Mouse (Mus musculus) limb, embryonic 12.5 days (tissue): ENCODE results near the gene Psma4. TPM values are rescaled to one million over a fixed set of nuclear protein-coding genes. Genes with fewer than 3 reads are reported as not detected.

Experiments used
- ATAC-seq: fragments of 200-750 bp; cut with Nextera tagmentation; 2 replicates; pipeline ENCODE4 v1.8.0; 2017; ENCODE audit warnings: low read depth, moderate TSS enrichment; ENCODE audit not compliant: insufficient number of reproducible peaks, insufficient read depth, low FRiP score, low TSS enrichment
- H3K27ac ChIP-seq: fragments of 300-500 bp; sonication (generic); 2 replicates; pipeline ENCODE4 v1.5.1; 2016; ENCODE audit warnings: mild to moderate bottlenecking, moderate library complexity
- H3K27me3 ChIP-seq: fragments of 300-500 bp; sonication (generic); 2 replicates; pipeline ENCODE4 v1.6.1; 2016; ENCODE audit warnings: mild to moderate bottlenecking, moderate library complexity
- H3K36me3 ChIP-seq: fragments of 300-500 bp; sonication (generic); 2 replicates; pipeline ENCODE4 v1.6.1; 2016; ENCODE audit warnings: mild to moderate bottlenecking, moderate library complexity
- H3K4me1 ChIP-seq: fragments of 300-500 bp; sonication (generic); replicated peaks from 2 replicates; pipeline ENCODE4 v1.6.1; 2016
- H3K4me2 ChIP-seq: fragments of 300-500 bp; sonication (generic); 2 replicates; pipeline ENCODE4 v1.6.1; 2016; ENCODE audit warnings: mild to moderate bottlenecking, moderate library complexity
- H3K4me3 ChIP-seq: fragments of 300-500 bp; sonication (generic); replicated peaks from 2 replicates; pipeline ENCODE4 v1.5.1; 2016; ENCODE audit warnings: mild to moderate bottlenecking
- H3K9ac ChIP-seq: fragments of 300-500 bp; sonication (generic); replicated peaks from 2 replicates; pipeline ENCODE4 v1.6.1; 2016; ENCODE audit warnings: mild to moderate bottlenecking, moderate library complexity
- H3K9me3 ChIP-seq: fragments of 300-500 bp; sonication (generic); 2 replicates; pipeline ENCODE4 v1.6.1; 2016; ENCODE audit warnings: mild to moderate bottlenecking, moderate library complexity
- WGBS: fragments of 180-500 bp; shearing (Covaris S2); methylation state at CpG from one replicate; pipeline ENCODE4 v1.1.7; 2016; 5-methylcytosine and 5-hydroxymethylcytosine counted together
- polyA plus RNA-seq: library from polyadenylated mRNA; unstranded; fragments of >200 nt; fragmentation: Nextera tagmentation; extraction: Ambion mirVana; gene quantifications from 2 replicates; pipeline ENCODE4 v1.2.1, GENCODE M21; 2016

Gene Psma4
- polyA plus RNA-seq = 311 and 312 TPM in 2 replicates

GRCm38 (mm10) chr9:54950575-54951321 lies at the start of gene Psma4, which contains the start of gene AY074887:
Psma4 (plus strand) TSS chr9:54950790.
AY074887 (minus strand) TSS chr9:54950998.
- Histone ChIP-seq H3K27me3 (no peaks in the 10 kb centered on the region), H3K4me3 (peak within 1 kb of the TSS; percentile 88), H3K9me3 (no peaks in the 10 kb centered on the region), H3K36me3 (peaks cover 42% of the 10 kb centered on the region), H3K4me1 (peaks cover 12% of the 10 kb centered on the region), H3K27ac (peak within 1 kb of the TSS; percentile 96), H3K9ac (peak within 1 kb of the TSS; percentile 87), H3K4me2 (peak within 1 kb of the TSS; percentile 60)
- ATAC-seq = peak; percentile 100
- WGBS = under 1% methylated on average over 65 of the region's 65 CpGs

GRCm38 (mm10) chr9:54909446-54909845 lies 41.1 kb upstream of the Psma4 start:
- no peak for ATAC-seq
- H3K27ac ChIP-seq = no peak overlapping the region
- peaks cover 68% of the 10 kb centered on the region for H3K36me3 ChIP-seq
- no peak overlapping the region for H3K4me3 ChIP-seq
- H3K9me3 ChIP-seq = no peaks in the 10 kb centered on the region
- no peak overlapping the region for H3K9ac ChIP-seq
- no peaks in the 10 kb centered on the region for H3K4me1 ChIP-seq
- no peak overlapping the region for H3K4me2 ChIP-seq
- no peaks in the 10 kb centered on the region for H3K27me3 ChIP-seq
- WGBS = 95% methylated on average over 5 of the region's 5 CpGs

DNA sequence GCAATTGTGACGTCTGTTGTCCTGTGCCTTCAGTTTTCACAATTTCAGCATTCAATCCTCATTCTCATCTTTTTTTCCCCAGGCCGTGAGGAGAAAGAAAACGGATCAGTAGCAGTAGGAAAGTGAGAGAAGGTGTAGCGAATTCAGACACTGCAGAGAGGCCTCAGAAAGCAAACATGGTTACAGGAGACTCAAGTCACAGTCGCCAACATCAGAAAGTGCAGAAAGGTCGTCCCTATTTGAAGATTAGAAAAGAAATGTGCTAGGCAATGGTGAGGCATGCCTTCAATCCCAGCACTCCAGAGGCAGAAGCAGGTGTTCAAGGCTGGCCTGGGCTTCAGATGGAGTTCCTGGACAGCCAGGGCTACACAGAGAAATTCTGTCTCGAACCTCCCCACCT lies 35.0 kb upstream of the Psma4 start:
- Histone ChIP-seq H3K9me3 (no peaks in the 10 kb centered on the region), H3K4me1 (peaks cover 11% of the 10 kb centered on the region), H3K9ac (no peak overlapping the region), H3K36me3 (peaks cover 12% of the 10 kb centered on the region; the same call in 1 of the 2 replicates), H3K27ac (no peak overlapping the region), H3K27me3 (no peaks in the 10 kb centered on the region), H3K4me2 (no peak overlapping the region), H3K4me3 (no peak overlapping the region)
- 66% methylated on average over 7 of the region's 7 CpGs for WGBS
- no peak for ATAC-seq

- H3K9ac ChIP-seq = no peak overlapping the region
- H3K36me3 ChIP-seq = peaks cover 7% of the 10 kb centered on the region; the same call in 1 of the 2 replicates
- H3K4me2 ChIP-seq = peak overlapping the region; percentile 79
- peaks cover 11% of the 10 kb centered on the region for H3K4me1 ChIP-seq
- H3K9me3 ChIP-seq = no peaks in the 10 kb centered on the region
- 0 out of 2 replicates have a peak, but pooled peaks have one; percentile 13 for ATAC-seq
- peak overlapping the region; percentile 68; the same call in 1 of the 2 replicates for H3K4me3 ChIP-seq
- 79% methylated on average over 8 of the region's 8 CpGs for WGBS
- H3K27ac ChIP-seq = peak overlapping the region; percentile 19; the same call in 1 of the 2 replicates
- H3K27me3 ChIP-seq = no peaks in the 10 kb centered on the region
Measured at GRCm38 (mm10) chr9:54916401-54916800, 34.2 kb upstream of the Psma4 start.

DNA sequence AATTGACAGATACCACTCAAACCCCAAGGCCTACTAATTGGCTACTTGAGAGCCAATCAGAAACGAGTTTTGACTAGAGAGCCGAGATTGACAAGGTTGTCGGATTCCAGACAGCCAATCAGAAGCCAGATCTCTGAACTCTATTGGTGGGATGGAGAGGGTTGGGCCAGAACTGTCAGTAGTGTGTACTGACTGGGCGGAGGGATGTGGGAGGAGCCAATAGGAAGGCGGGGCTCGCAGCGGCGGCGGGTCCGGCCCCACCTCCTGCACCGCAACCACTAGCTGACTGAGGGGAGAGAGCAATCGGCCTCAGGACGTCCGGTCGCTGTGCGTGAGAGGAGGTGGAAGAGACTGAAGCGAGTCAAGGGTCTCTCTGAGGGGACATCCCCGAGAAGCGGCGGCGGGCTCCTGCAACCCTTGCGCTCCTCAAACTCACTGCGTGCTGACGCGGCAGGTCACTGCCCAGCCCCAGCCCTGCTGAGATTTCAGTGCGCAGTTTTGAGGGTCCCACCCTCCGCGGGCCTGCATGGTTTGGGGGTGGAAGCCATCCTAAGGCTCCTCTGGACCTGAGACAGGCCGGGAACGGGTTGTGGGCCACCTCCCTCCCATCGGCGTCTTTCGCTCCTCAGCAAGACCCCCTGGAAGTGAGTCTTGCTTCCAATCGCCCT lies 33.4 kb upstream of the Psma4 start, which contains the start of gene Hykk:
Gene Hykk, plus strand, starts transcription at position 274 of the 668 bp plus-strand sequence.
- Histone ChIP-seq H3K27me3 (no peaks in the 10 kb centered on the region), H3K4me2 (peak within 1 kb of the TSS; percentile 79), H3K4me3 (peak within 1 kb of the TSS; percentile 68), H3K4me1 (peaks cover 11% of the 10 kb centered on the region), H3K27ac (peak within 1 kb of the TSS; percentile 58; the same call in 1 of the 2 replicates), H3K9ac (peak within 1 kb of the TSS; percentile 80), H3K9me3 (no peaks in the 10 kb centered on the region), H3K36me3 (peaks cover 2% of the 10 kb centered on the region)
- WGBS = under 1% methylated on average over 34 of the region's 34 CpGs
- ATAC-seq = peak; percentile 99

DNA sequence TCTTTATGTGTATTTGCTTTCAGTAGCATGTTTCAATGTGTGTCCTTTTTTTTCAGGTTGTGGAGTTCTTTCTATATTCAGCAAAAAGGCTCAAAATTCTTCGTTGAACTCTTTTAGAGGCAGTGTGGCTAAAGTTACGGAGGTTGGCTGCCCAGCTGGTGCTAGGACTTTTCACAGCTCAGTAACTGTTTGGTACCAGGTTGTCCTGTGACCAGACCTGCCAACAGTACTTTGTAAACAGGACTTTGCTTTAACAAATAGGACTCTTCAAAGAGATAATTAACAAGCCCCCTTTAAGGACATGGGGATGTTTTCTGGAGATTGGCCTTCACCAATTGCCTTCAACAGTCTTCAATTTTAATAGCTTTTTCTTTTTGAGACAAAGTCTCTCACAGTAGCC lies 32.4 kb upstream of the Psma4 start:
- peak overlapping the region; percentile 79 for H3K4me2 ChIP-seq
- no peaks in the 10 kb centered on the region for H3K9me3 ChIP-seq
- H3K4me3 ChIP-seq = peak overlapping the region; percentile 68
- no peak overlapping the region for H3K27ac ChIP-seq
- H3K27me3 ChIP-seq = no peaks in the 10 kb centered on the region
- 76% methylated on average over 2 of the region's 2 CpGs for WGBS
- peaks cover 10% of the 10 kb centered on the region for H3K36me3 ChIP-seq
- peaks cover 11% of the 10 kb centered on the region for H3K4me1 ChIP-seq
- no peak for ATAC-seq
- H3K9ac ChIP-seq = no peak overlapping the region

GRCm38 (mm10) chr9:54918781-54919180 lies 31.8 kb upstream of the Psma4 start:
- Histone ChIP-seq H3K27me3 (no peaks in the 10 kb centered on the region), H3K9ac (no peak overlapping the region), H3K4me3 (no peak overlapping the region), H3K4me2 (no peak overlapping the region), H3K9me3 (no peaks in the 10 kb centered on the region), H3K36me3 (peaks cover 10% of the 10 kb centered on the region), H3K27ac (no peak overlapping the region), H3K4me1 (peaks cover 11% of the 10 kb centered on the region)
- WGBS = 89% methylated on average over 5 of the region's 5 CpGs
- ATAC-seq = no peak

GRCm38 (mm10) chr9:54919946-54920345 lies 30.6 kb upstream of the Psma4 start:
- Histone ChIP-seq H3K27ac (no peak overlapping the region), H3K36me3 (peaks cover 10% of the 10 kb centered on the region), H3K9ac (no peak overlapping the region), H3K27me3 (no peaks in the 10 kb centered on the region), H3K9me3 (no peaks in the 10 kb centered on the region), H3K4me3 (no peak overlapping the region), H3K4me2 (no peak overlapping the region), H3K4me1 (peaks cover 11% of the 10 kb centered on the region)
- ATAC-seq = no peak
- WGBS = 65% methylated on average over 4 of the region's 4 CpGs

- WGBS = 86% methylated on average over 1 of the region's 1 CpGs
- Histone ChIP-seq H3K9ac (no peak overlapping the region), H3K9me3 (no peaks in the 10 kb centered on the region), H3K4me2 (no peak overlapping the region), H3K4me3 (no peak overlapping the region), H3K4me1 (no peaks in the 10 kb centered on the region), H3K27ac (no peak overlapping the region), H3K36me3 (no peaks in the 10 kb centered on the region), H3K27me3 (no peaks in the 10 kb centered on the region)
- no peak for ATAC-seq
Measured at GRCm38 (mm10) chr9:54930741-54931140, 19.8 kb upstream of the Psma4 start.

DNA sequence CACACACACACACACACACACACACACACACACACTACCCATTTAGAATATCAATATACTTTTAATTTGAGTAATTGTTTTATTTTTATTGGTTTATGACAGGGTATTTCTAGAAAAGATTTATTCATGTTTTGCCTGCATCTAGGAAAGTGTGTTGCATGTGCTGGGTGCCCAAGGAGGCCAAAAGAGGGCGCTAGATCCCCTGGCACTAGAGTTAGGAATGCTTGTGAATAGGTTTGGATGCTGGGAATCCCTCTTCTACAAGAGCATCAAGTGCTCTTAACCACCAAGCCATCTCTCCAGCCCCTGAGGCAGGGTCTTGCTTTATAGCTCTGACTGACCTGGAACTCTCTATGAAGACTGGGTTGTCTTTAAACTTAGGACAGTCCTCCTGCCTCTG lies 18.8 kb upstream of the Psma4 start:
- WGBS = 0% methylated on average over 1 of the region's 1 CpGs
- no peaks in the 10 kb centered on the region for H3K36me3 ChIP-seq
- no peaks in the 10 kb centered on the region for H3K27me3 ChIP-seq
- H3K27ac ChIP-seq = no peak overlapping the region
- no peak overlapping the region for H3K4me2 ChIP-seq
- ATAC-seq = no peak
- H3K9me3 ChIP-seq = no peaks in the 10 kb centered on the region
- no peak overlapping the region for H3K9ac ChIP-seq
- no peaks in the 10 kb centered on the region for H3K4me1 ChIP-seq
- H3K4me3 ChIP-seq = no peak overlapping the region

GRCm38 (mm10) chr9:54932379-54932778 lies 18.2 kb upstream of the Psma4 start:
- H3K9ac ChIP-seq = no peak overlapping the region
- H3K36me3 ChIP-seq = no peaks in the 10 kb centered on the region
- H3K27me3 ChIP-seq = no peaks in the 10 kb centered on the region
- H3K4me2 ChIP-seq = no peak overlapping the region
- no peaks in the 10 kb centered on the region for H3K4me1 ChIP-seq
- 76% methylated on average over 2 of the region's 2 CpGs for WGBS
- no peak for ATAC-seq
- H3K27ac ChIP-seq = no peak overlapping the region
- H3K9me3 ChIP-seq = no peaks in the 10 kb centered on the region
- no peak overlapping the region for H3K4me3 ChIP-seq
